Mouse (Mus musculus): ENCODE data around the gene Tcte2. TPM values are rescaled to one million over a fixed set of nuclear protein-coding genes. Genes with fewer than 3 reads are reported as not detected.
A peak's percentile ranks its signal among the peaks of the same experiment; 100 is the strongest.

The Tcte2 gene
- total and polyA plus RNA-seq, 2 experiments from 2014 or later = 10.0 to 26.6 TPM

- H3K27me3 ChIP-seq (ENCODE audit: insufficient read depth, low read length) = no peaks in the 10 kb centered on the region
- no peak overlapping the region for H3K4me3 ChIP-seq (ENCODE audit: low read depth, low read length)
- H3K4me1 ChIP-seq (ENCODE audit: insufficient read depth, low read length) = no peaks in the 10 kb centered on the region
- H3K27ac ChIP-seq (ENCODE audit: low read depth, low read length) = no peak overlapping the region
- no peak overlapping the region for H3K4me2 ChIP-seq (ENCODE audit: low read depth, low read length, poor library complexity, severe bottlenecking)
- ATAC-seq (ENCODE audit: low FRiP score) = no peak
- H3K36me3 ChIP-seq (ENCODE audit: insufficient read depth, low read length) = no peaks in the 10 kb centered on the region
- H3K9ac ChIP-seq (replicated peaks; ENCODE audit: low read length, poor library complexity, severe bottlenecking) = no peak overlapping the region
- WGBS = 73% methylated on average over 9 of the region's 9 CpGs
- TF ChIP-seq CTCF (IDR thresholded peaks at IDR 0.05) = no peak
- DNase-seq (ENCODE audit: low spot score) = no peak
- no peaks in the 10 kb centered on the region for H3K9me3 ChIP-seq (ENCODE audit: low read length)
Measured at GRCm38 (mm10) chr17:13715511-13715910, 46.1 kb downstream of the Tcte2 start.

GRCm38 (mm10) chr17:13714654-13715053 is 47.0 kb downstream of the Tcte2 start:
- no peak for ATAC-seq (ENCODE audit: low FRiP score)
- no peaks in the 10 kb centered on the region for H3K27me3 ChIP-seq (ENCODE audit: insufficient read depth, low read length)
- H3K27ac ChIP-seq (ENCODE audit: low read depth, low read length) = no peak overlapping the region
- no peaks in the 10 kb centered on the region for H3K4me1 ChIP-seq (ENCODE audit: insufficient read depth, low read length)
- no peak for DNase-seq (ENCODE audit: low spot score)
- no peaks in the 10 kb centered on the region for H3K36me3 ChIP-seq (ENCODE audit: insufficient read depth, low read length)
- no peak for TF ChIP-seq CTCF (IDR thresholded peaks at IDR 0.05)
- no peak overlapping the region for H3K9ac ChIP-seq (replicated peaks; ENCODE audit: low read length, poor library complexity, severe bottlenecking)
- no peaks in the 10 kb centered on the region for H3K9me3 ChIP-seq (ENCODE audit: low read length)
- H3K4me2 ChIP-seq (ENCODE audit: low read depth, low read length, poor library complexity, severe bottlenecking) = no peak overlapping the region
- H3K4me3 ChIP-seq (ENCODE audit: low read depth, low read length) = no peak overlapping the region
- 75% methylated on average over 4 of the region's 4 CpGs for WGBS

- 92% methylated on average over 4 of the region's 4 CpGs for WGBS
- Histone ChIP-seq H3K4me1 (ENCODE audit: insufficient read depth, low read length) (no peaks in the 10 kb centered on the region), H3K4me2 (ENCODE audit: low read depth, low read length, poor library complexity, severe bottlenecking) (no peak overlapping the region), H3K4me3 (ENCODE audit: low read depth, low read length) (no peak overlapping the region), H3K36me3 (ENCODE audit: insufficient read depth, low read length) (no peaks in the 10 kb centered on the region), H3K27ac (ENCODE audit: low read depth, low read length) (no peak overlapping the region), H3K9ac (replicated peaks; ENCODE audit: low read length, poor library complexity, severe bottlenecking) (no peak overlapping the region), H3K27me3 (ENCODE audit: insufficient read depth, low read length) (no peaks in the 10 kb centered on the region), H3K9me3 (ENCODE audit: low read length) (no peaks in the 10 kb centered on the region)
- DNase-seq (ENCODE audit: low spot score) (no peak), ATAC-seq (ENCODE audit: low FRiP score) (no peak)
- TF ChIP-seq CTCF (IDR thresholded peaks at IDR 0.05) = no peak
Measured at GRCm38 (mm10) chr17:13714128-13714527, 47.5 kb downstream of the Tcte2 start.

GRCm38 (mm10) chr17:13712518-13712917 is 49.1 kb downstream of the Tcte2 start:
- Histone ChIP-seq H3K27ac (ENCODE audit: low read depth, low read length) (no peak overlapping the region), H3K27me3 (ENCODE audit: insufficient read depth, low read length) (no peaks in the 10 kb centered on the region), H3K9ac (replicated peaks; ENCODE audit: low read length, poor library complexity, severe bottlenecking) (no peak overlapping the region)

GRCm38 (mm10) chr17:13712116-13712515 is 49.5 kb downstream of the Tcte2 start:
- Histone ChIP-seq H3K4me1 (ENCODE audit: insufficient read depth, low read length) (no peaks in the 10 kb centered on the region), H3K27ac (ENCODE audit: low read depth, low read length) (no peak overlapping the region), H3K9ac (replicated peaks; ENCODE audit: low read length, poor library complexity, severe bottlenecking) (no peak overlapping the region), H3K4me2 (ENCODE audit: low read depth, low read length, poor library complexity, severe bottlenecking) (no peak overlapping the region), H3K36me3 (ENCODE audit: insufficient read depth, low read length) (no peaks in the 10 kb centered on the region), H3K9me3 (ENCODE audit: low read length) (no peaks in the 10 kb centered on the region), H3K4me3 (ENCODE audit: low read depth, low read length) (no peak overlapping the region), H3K27me3 (ENCODE audit: insufficient read depth, low read length) (no peaks in the 10 kb centered on the region)
- TF ChIP-seq CTCF (IDR thresholded peaks at IDR 0.05) = no peak
- ATAC-seq (ENCODE audit: low FRiP score) (peak; percentile 63), DNase-seq (ENCODE audit: low spot score) (no peak)
- 66% methylated on average over 6 of the region's 6 CpGs for WGBS

More at GRCm38 (mm10) chr17:13712518-13712917, 49.1 kb downstream of the Tcte2 start:
- Histone ChIP-seq H3K4me3 (ENCODE audit: low read depth, low read length) (no peak overlapping the region), H3K36me3 (ENCODE audit: insufficient read depth, low read length) (no peaks in the 10 kb centered on the region), H3K4me1 (ENCODE audit: insufficient read depth, low read length) (no peaks in the 10 kb centered on the region), H3K9me3 (ENCODE audit: low read length) (no peaks in the 10 kb centered on the region), H3K4me2 (ENCODE audit: low read depth, low read length, poor library complexity, severe bottlenecking) (no peak overlapping the region)
- 0 out of 2 replicates have a peak, but pooled peaks have one; percentile 12 for ATAC-seq (ENCODE audit: low FRiP score)
- no peak for TF ChIP-seq CTCF (IDR thresholded peaks at IDR 0.05)
- no peak for DNase-seq (ENCODE audit: low spot score)
- 76% methylated on average over 3 of the region's 3 CpGs for WGBS

GRCm38 (mm10) chr17:13711173-13711572 is 50.5 kb downstream of the Tcte2 start:
- Histone ChIP-seq H3K9ac (replicated peaks; ENCODE audit: low read length, poor library complexity, severe bottlenecking) (no peak overlapping the region), H3K27me3 (ENCODE audit: insufficient read depth, low read length) (no peaks in the 10 kb centered on the region), H3K4me1 (ENCODE audit: insufficient read depth, low read length) (no peaks in the 10 kb centered on the region), H3K4me2 (ENCODE audit: low read depth, low read length, poor library complexity, severe bottlenecking) (no peak overlapping the region), H3K4me3 (ENCODE audit: low read depth, low read length) (no peak overlapping the region), H3K36me3 (ENCODE audit: insufficient read depth, low read length) (no peaks in the 10 kb centered on the region), H3K27ac (ENCODE audit: low read depth, low read length) (no peak overlapping the region), H3K9me3 (ENCODE audit: low read length) (no peaks in the 10 kb centered on the region)
- no peak for TF ChIP-seq CTCF (IDR thresholded peaks at IDR 0.05)
- 85% methylated on average over 5 of the region's 5 CpGs for WGBS
- ATAC-seq (ENCODE audit: low FRiP score) (no peak), DNase-seq (ENCODE audit: low spot score) (no peak)
